Mouse (Mus musculus) ES-Bruce4 (cell line): ENCODE data around the gene Lix1l.

Source experiments
- CTCF ChIP-seq: IDR thresholded peaks from one replicate; pipeline ENCODE4 v1.8.1; 2011; ENCODE audit warnings: low read depth, low read length
- EP300 ChIP-seq: IDR thresholded peaks from 2 replicates; pipeline ENCODE4 v1.6.1; 2011; ENCODE audit warnings: low read depth, low read length; ENCODE audit not compliant: insufficient read depth
- POLR2A ChIP-seq: IDR thresholded peaks from one replicate; pipeline ENCODE4 v1.8.1; 2011; ENCODE audit warnings: low read length; ENCODE audit not compliant: insufficient read depth

DNA sequence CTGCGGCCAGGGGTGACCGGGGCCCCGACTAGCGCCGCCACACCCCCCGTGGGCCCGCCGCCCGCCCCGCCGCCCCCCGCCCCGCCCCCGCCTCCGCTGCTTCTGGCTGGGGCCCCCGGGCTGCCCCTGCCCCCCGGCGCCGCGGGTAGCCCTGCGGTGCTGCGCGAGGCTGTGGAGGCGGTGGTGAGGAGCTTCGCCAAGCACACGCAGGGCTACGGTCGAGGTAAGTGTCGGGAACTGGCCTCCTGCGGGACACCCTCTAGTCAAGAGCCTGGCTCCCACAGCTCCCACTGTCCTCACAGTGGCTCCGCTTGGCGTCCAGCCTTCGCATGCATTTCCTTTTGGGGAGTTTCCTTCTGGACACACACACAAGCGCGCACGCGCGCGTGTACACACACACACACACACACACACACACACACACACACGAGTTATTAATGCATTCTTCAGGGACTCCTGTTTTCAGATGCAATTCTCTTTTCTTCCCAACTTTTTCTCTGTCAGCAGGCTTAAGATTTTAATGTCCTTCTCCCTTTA, 370 bp downstream of the Lix1l start:
- no peak for TF ChIP-seq EP300
- TF ChIP-seq CTCF, result no peak
- TF ChIP-seq POLR2A, result no peak
